Mouse (Mus musculus) adrenal gland, postnatal 14 days (tissue): Measurements from ENCODE around the gene Dab1. TPM values are rescaled to one million over a fixed set of nuclear protein-coding genes. Genes with fewer than 3 reads are reported as not detected.

Source experiments
- DNase-seq: peaks from one replicate; pipeline ENCODE4 v3.0.0; 2021; ENCODE audit warnings: mixed read lengths
- total RNA-seq: library from RNA; stranded (reverse); gene quantifications from 2 replicates; pipeline ENCODE4 v1.2.3, GENCODE M21; 2021

The Dab1 gene
- total RNA-seq, 1 experiment from 2014 or later, result 0.37 TPM

DNA sequence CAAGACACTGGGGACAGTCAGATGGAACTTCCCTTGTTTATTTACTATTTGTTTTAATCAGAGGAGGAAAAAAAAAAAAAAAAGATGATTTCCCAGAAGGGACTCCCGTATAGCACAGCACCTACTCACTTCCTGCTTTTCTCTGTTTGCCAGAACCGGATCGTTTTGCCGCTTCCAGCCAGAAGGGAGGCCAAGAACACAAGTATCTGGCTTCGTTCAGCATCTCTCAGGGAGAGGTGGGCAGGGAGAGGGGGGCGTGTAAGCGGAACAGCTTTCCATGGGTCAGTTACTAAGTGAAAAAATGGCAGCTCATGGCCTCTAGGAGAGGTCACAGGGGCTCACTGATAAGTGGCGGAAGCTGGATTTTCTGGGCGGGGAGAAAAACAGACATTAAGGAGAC is 836.0 kb downstream of the Dab1 start:
- no peak for DNase-seq

DNA sequence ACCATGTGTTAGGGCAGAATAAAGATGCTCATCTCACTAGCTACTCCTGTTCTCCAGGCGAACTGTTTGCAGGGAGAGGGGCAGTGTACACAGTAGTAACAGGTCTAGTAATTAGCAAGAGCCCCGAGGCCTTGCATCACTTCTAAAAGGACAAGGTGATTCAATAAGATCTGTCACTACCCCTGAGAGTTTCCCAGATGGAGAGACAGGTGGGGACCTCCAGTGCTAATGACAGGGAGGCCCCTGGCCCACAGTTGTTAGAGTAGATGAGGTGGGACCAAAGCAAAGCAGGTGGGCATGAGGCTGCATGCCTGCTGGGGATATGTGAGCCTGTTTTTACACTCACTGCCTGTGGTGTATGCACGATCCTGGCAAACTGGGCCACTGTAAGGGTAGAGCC is 836.6 kb downstream of the Dab1 start:
- DNase-seq, result no peak

DNA sequence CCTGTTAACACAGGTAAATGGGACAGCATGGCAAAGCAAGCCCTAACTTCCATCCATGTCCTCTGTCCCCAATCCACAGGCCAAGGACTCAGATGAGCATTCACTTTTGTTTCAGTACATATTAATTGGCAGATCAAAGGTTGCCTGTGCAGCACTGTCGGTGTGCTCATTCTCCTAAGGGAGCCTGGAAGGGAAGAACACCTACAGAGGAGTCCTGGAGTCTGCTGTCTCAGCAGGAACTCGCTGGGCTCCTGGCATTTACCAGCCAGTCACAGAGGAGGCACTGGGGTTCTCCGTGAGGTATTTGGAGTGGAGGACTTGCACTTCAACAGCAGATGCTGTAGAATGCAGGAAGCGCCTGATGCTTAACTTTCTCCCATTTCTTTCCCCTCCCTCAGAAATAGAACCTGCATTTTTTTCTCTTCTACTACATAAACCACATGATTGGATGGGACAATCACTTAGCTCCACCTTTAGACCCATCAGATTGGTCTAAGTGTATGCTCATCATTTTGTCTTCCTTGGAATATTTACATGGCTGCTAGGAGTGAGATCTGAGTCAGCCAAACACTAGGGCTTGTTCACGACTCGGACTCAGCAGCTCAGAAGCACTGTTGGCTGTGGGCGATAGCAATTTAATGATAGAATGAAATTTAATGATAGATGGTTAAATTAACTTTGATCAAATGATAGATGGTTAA is 837.2 kb downstream of the Dab1 start:
- DNase-seq, result no peak

DNA sequence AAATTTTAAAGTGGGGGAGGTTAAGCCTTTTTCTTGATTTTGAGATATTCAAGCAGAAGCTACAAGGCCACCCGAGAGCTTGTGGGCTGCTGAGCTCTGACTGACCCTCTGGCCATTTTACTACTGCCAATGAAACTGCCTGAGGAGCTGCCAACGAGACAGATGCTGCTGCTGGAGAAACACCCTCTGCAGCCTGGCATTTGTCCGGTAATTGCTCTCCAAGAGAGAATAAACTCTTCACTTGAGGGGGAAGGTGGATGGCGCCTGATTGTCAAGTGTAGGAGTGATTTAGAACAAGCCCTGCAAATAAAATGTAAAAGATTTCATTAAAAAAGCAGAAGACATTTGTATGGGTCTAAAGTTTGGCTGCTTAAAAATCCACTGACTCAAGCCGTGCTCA is 839.6 kb downstream of the Dab1 start:
- no peak for DNase-seq

DNA sequence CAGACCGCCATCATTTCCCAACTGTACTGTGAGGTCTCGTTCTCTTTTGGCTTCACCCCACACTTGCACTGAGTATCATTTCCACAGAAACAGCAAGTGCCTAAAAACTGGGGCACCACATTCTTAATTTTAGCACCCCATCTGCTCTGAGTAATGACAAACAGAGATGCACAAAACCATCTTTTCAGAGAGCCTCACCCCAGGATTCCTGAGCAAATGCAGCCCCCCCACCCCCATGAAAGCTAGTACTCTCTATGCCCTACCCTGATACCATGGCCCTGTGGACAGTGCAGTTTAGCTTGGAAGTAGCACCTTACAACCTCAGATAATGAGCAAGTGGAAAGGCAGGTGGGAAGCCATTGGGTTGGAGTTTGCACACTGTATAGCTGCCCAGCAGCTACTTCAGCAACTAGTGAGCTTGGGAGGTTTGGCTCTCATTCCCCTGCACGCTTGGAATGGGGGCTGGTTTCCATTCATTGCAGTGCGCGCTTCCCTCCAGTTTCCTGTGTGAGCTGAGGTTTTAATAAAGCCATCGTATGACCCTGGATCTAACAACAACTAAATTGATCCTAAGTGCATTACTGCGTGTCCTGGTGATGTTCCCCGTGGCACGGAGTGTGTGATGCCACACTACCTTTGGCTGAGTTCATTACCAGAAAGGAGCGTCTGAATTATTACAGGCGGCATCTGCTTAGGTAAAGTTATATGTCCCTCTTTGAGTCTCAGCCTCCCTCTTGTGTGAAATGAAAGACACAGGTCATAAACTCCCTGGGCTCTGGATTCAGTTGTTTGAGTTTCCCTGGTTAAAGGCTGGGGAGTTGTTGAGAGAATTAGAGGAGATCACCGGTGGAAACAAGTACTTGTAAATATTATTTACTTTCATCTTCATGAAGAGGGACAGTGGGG is 842.2 kb downstream of the Dab1 start:
- DNase-seq, result no peak

DNA sequence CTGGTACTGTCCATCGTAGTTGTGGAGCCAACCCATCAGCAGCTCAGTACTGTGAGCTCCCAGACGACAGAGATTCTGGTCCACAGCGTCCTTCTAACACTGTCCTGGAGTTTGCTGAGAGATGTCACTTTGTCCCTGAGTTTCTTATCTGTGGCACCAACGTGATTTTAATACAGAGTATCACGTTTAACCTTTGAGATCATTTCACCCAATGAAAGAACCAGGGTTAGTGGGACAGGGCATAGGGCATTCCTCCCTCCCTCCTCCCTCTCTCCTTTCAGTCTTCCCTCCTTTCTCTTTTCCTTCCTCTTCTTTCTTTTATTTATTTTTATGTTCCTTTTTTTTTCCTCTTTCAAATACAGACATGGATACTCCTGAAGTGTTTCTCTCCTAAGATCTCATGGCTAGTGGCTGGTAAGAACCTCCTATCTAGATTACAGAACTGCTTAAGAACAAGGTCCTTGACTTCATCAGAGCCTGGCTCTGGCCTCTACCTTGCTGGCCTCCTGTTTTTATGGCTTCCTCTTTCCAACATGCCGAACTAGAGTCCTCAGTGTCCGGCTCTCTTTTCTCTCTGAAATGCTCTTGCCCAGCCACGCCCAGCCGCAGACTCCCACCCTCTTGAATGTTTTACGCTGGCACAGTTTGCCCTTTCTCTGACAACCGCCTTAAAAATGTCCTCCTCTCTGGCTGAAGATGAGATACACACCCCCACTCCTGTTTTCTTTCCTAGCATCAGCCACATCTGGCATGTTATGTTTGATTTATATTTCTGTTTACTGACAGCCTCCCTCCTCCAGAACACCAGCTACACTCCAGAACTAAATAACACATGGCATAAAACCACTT is 844.0 kb downstream of the Dab1 start:
- no peak for DNase-seq

DNA sequence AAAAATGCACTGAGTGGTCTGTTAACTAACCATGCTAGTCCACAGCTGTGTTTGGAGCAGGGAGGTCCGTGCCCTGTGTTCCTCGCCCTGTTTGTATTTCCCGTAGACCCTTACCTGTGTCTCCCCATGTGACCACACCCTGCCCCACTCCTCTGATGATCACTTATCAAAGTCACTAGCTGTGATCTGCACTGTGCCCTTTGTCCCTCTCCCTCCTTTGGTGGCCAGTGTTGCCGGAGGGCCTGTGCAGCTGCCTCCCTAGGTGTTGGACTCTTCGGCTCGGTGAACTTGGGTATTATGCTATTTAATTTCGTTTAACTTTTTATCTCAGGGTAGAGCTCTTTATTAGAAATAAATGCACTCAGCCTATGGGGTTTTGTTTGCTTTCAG is 844.6 kb downstream of the Dab1 start:
- DNase-seq, result no peak

DNA sequence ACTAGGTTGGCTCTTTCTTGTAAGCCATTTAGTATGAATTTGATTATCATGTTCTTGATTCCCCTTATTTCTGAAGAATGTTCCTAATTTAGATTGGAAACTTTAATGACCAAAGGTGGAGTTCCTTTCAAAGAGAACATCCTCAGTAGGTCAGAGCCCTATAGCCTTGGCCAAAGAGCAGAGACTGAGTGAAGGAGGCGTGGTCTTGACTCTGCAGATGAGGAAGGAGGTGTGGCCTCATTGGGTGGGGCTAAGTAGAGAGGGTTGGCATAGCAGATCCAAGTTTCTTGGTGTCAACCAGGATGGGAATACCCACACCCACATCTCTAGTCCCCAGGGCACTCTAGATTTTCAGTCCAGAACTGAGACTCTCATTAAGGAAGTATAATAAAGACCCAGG is 846.4 kb downstream of the Dab1 start:
- DNase-seq, result no peak

DNA sequence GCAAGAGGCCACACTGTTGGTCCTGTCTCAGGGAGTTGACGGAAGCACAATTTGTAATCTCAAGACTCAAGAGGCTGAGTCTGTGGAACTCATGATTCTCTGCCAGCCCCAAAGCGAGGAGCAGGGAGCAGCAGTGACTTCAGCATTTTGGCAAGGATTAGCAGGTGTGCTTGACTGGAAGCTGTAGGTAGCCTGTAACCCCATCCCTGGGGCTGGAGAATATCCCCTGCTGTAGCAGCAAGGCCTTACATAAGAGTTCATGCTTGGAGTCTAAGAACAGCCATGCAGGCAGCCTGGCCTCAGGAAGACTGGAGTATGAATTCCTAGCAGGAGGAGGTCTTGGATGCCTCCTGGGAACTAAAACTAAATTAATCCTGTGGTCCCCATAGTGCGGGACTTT is 849.5 kb downstream of the Dab1 start:
- DNase-seq, result no peak

DNA sequence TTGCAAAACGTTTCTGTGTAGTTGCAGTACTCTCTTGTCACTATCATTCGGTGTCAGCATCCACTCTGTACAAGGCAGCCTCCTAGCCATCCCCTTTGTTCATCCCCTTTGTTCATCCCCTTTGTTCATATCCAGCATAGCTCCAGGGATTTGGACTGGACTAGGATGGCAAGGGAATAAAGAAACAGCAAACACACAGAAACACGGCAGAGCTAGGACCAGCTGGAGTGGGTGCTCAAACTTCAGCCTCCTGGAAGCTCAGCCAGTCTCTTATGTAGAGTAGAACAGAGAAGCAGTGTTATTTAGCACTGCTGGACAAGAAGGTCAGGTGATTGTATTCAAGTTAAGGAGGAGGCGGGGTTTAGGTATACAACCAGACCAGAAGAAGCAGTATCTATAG is 853.8 kb downstream of the Dab1 start:
- DNase-seq, result no peak

DNA sequence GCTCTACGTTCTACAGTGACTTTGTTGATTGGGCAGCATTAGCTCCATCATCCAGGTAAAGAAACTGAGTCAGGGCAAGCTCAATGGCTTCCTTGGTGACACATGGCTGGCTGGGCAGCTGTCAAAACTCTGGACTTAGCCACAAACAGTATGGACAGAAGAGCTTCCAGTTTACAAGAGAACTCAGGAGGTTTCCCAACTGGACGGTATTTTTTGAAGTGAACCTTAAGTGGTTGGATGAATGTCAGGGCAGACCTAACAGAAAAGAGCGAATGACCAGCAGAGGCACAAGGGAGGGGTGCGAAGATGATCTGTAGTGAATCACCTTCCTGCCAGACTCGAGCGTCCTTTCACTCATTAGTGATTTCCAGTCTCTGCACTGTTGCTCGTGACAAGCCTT is 857.7 kb downstream of the Dab1 start:
- DNase-seq, result no peak

DNA sequence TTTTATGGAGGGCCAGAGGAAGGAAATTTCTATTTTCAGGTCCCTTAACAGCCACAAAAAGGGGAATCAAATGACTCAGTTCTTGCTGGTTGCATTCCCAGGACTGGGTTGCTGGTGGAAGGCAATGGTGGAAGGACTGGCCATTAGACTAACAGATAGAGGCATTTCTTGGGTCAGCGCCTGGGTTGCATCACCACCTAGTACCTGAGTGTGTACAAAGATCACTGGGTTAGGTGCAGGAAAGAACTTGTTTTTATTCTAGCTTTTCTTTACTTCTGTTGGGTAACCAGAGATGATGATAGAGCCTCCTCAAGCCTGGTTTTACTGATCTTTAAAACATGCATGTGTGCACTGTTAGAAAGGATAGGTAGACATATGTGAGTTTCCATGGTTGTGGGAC is 864.8 kb downstream of the Dab1 start:
- DNase-seq, result peak; percentile 41

DNA sequence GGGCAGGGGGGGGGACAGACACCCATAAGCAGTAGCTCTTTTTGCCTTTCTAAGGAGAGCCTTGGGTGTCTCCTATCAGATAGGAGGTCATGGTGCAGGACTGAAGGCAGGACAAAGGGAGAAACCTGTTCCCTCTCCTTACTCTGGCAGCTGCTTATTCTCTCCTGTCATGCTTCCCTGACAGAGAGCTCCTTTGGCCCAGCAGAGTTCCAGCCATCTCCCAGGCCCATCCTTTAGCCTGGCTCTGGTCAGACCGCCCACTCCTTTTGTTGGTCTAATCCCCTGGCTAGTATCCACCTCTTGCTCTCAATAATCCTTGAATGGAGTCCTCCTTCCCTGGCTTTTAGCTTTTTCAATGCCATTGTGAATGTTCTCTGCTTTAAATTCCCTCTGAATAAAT is 878.1 kb downstream of the Dab1 start:
- DNase-seq, result no peak

DNA sequence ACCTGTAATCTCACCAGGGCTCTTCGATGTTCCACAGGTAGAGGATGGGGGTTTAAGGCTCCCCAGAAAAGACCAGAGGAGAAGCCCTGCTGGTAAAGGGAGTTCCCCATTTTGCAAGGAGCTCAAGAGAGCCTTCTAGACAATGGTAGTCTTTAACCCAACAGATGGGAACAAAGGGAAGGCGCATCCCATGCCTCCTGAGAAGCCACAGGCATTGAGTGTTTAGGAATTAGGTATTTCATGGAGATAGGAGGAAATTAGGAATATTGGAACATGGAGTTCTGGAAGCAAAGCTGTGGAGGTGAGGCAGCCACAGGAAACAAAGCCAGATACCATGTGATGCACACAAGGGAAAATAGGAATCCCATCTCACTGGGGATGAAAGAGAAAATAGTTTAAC is 881.0 kb downstream of the Dab1 start:
- no peak for DNase-seq

DNA sequence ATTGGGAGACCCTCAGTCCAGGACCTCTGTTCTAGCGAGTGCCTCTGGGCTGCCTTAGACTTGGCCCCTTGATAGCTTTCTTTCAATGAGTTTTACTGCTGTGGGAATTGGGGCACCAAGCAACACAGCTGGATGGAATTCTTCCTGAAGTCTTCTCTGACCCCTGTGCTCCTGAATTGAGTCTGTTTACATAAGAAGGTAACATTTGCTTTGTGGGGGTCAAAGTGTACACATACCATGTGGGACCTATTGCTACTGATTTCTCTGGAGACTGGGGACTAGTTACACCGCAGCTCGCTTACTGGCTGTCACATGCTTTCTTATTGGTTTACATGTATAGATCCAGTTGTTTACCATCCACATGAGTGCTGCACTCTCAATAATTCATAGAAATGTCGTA is 881.5 kb downstream of the Dab1 start:
- no peak for DNase-seq

DNA sequence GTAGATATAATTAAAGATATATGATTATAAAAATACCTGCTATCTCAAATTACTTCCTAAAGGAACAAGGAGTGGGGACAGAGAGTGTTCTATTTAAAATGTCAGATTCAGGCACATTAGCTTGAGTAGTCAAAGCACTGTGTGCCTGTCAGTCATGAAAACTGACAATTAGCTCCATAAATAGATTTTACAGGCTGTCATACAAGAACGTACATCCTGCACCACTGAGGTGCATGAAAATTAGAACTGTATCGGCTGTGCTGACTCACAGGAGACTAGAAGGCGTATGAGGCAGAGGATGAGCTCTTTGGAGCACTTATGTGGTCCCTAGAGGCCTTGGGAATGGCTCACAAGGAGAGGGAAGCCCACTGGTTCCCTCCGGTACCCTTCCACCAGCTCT is 882.1 kb downstream of the Dab1 start:
- no peak for DNase-seq

DNA sequence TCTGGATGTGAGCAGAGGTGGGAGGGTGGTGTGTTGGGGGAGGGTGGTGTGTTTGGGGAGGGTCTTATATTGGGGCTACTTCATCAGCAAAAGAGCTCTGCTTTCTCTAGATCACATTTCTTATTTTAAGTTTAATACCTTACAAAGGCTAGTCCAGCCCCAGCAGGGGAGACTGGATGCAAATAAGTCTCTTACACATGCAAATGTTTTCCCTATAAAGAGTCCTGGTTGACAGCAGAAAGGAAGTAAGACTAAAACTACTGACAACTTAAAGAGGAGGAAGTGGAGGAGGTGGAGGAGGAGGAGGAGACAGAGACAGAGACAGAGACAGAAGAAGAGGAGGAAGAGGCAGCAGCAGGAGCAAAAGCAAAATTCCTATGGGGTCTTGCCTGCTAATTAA is 885.8 kb downstream of the Dab1 start:
- DNase-seq, result no peak

DNA sequence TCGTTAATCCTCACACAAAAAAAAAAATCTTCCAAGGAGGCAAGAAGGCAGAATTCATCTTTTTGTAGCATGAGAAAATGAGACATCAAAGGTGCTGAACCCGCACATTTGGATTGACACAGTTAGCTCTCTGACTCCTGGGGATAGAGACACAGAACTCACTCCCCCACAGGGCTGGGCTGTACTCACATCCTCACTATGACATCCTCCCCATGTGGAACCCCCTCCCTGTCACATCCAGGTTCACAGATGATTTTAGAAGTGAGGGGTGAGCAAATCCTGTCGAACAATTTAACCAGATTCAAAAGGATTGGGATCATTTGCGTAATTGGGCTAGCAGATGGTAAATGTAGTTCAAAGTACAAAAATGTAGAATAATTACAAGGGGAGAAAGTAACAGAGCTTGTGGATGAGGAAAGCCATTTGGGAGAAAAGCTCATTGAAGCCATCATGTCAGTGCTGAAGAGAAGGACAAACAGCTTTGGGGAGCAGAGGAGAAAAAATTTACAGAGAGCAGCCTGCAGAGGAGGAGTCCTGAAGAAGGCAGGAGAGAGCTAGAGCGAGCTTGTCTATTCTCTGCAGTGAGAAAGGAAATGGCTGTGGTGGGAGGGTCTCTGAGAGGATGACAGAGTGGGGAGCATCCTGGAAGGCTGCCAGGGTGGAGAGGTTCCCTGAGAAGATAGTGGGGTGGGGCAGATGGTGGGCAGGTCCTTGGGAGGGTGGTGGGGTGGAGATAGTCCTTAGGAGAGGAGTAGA is 890.2 kb downstream of the Dab1 start:
- DNase-seq, result no peak

DNA sequence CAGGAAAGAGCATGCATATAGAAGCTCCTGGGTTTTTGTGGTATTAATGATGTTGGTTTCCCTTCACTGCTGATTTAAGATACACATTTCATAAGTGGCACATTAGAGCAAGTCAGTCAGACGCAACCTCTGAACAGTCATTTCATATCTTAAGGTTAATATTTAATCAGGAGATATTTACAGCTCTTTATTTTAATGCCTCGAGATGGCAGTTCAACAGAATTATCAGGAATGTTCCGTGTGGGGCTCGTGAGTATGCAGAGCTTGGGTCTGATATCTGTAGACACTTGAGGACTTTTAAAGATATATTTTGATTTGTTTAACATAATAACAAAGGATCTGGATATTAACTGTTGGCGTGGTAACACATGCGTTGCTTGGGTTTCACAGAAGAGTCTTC is 892.7 kb downstream of the Dab1 start:
- DNase-seq, result no peak

DNA sequence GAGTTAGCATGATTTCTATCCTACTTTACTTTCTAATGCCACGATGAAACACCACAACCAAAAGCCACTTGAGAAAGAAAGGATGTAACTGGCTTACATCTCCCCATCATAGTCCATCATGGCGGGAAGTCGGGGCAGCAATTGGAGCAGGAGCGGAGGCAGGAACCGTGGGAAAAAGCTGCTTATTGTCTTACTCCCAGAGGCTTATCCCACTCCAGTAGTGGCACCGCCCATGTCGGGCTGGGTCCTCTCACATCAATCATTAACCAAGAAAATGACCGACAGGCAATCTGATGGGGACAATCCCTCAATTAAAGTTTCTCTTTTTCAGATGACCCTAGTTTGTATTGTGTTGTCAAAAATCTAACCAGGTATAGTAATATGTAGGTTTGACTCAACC is 893.4 kb downstream of the Dab1 start:
- DNase-seq, result no peak

DNA sequence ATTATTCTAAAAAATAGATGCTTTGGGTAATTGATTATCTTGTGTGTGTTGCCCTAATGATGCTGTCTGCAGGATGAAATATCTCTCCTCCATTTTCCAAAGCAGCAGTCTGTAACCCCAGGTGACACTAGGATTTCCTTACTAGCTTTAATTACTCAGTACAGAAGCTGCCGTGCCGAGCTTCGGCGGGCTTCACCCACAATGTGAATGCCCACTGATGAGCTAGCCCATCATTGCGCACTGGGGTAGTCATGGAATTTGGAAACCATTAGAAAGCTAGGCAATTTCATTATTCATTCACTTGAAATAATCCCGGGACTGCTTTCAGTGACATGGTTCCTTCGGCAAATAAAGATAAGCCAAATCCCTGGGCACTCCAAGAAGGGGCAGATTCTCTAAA is 894.5 kb downstream of the Dab1 start:
- DNase-seq, result no peak

DNA sequence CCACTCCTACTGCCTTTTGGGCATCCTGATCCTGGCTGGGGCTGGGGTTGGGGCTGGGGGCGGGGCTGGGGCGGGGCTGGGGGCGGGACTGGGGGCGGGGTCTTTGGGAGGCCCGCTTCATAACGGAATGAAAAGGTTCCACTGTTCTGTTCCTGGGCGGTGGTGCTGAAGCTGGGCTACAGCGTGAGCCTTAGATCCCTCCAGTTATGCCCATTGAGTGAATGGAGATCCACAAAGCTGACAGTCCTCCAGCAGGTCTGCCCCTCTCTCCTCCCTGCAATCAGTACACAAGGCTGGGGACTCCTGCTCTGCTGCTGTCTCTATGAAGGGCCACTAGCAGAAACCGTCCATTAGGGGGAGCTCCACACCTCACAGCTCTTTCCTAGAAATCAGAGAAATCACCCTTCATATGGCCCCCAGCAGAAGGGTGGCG is 895.4 kb downstream of the Dab1 start:
- peak; percentile 58 for DNase-seq
